Mouse (Mus musculus) brain, embryonic 14.5 days (tissue): ENCODE measurements at regions not wholly inside any gene's neighbourhood (a gene's known extent, or its start where the extent isn't known, plus 50 kb on each side); places are given as distances from the start of the nearest gene placed in this dataset.

Source experiments
- CTCF ChIP-seq: fragments of 200-500 bp; IDR thresholded peaks from 2 replicates; pipeline ENCODE4 v1.5.1; 2012; ENCODE audit warnings: inconsistent platforms, mild to moderate bottlenecking, moderate library complexity, borderline replicate concordance; ENCODE audit not compliant: insufficient read depth, insufficient read length; ENCODE audit errors: extremely low read depth
- POLR2A ChIP-seq: fragments of 200-500 bp; IDR thresholded peaks from 2 replicates; pipeline ENCODE4 v1.6.1; 2012; ENCODE audit warnings: mild to moderate bottlenecking, inconsistent platforms, borderline replicate concordance; ENCODE audit not compliant: poor library complexity, insufficient read depth, insufficient read length, severe bottlenecking; ENCODE audit errors: extremely low read depth

GRCm38 (mm10) chr7:70618270-70618669, 251.7 kb upstream of the Nr2f2 start:
- TF ChIP-seq POLR2A = no peak
- TF ChIP-seq CTCF = no peak
